Mouse (Mus musculus) thymus, postnatal 0 days (tissue): ENCODE results near the gene Mfsd4a. TPM values are rescaled to one million over a fixed set of nuclear protein-coding genes. Genes with fewer than 3 reads are reported as not detected.

ENCODE experiments used
- DNase-seq: peaks from one replicate; pipeline ENCODE4 v3.0.0-alpha.2; 2015; ENCODE audit warnings: low spot score
- polyA plus RNA-seq: library from polyadenylated mRNA; unstranded; fragments of >200 nt; fragmentation: Nextera tagmentation; extraction: Ambion mirVana; gene quantifications from 2 replicates; pipeline ENCODE4 v1.2.1, GENCODE M21; 2015

Mfsd4a gene
- polyA plus RNA-seq, 1 experiment from 2014 or later = 17.1 TPM

DNA sequence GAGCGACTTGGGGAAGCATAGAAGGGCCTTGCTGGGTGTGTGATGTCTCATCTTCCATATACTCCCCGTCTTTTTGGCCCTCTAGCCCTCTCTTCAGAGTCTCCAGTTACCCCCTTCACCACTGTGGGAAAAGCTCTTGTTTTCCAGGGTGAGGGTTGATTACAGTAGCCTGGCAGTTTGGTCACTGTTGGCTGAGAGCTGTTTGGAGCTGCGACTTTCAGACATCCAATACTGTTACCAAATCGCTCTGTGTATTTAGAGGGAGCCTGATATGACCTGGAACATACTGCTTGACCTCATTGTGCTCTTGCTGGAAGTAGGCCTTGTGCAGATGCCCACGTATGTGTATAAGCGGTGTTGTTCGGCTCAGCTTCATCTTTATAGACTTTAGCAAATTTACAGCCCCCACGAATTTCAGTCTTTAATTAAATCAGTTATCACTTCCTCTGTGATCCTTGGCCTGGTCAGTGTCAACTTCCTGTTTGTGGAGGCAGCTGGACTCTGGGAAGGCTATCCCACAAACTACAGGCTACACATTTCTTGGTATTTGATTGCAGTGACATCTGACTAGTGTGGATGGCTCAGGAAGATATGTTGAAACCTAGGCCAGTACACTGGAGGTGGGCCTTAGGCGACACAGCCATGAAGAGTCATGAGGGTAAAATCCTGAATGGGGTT lies 77.6 kb downstream of the Mfsd4a start:
- no peak for DNase-seq

DNA sequence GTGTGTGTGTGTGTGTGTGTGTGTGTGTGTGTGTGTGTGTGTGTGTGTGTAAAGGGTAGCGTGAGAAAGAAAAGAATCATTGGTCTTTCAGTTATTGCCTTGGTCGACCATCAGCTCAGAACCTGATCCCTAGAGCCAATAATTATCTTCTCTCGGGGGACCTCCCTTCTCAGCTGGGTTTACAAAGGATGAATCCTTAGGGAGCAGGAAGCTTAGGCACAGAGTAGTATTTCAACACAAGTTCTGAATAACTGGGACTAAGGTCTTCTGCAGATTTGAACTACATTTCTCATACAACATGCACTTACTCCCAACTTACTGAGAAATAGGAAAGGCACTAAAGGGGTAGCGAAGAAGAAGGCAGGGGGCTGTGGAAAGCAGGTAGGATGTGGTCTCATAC lies 78.4 kb downstream of the Mfsd4a start:
- DNase-seq = no peak

DNA sequence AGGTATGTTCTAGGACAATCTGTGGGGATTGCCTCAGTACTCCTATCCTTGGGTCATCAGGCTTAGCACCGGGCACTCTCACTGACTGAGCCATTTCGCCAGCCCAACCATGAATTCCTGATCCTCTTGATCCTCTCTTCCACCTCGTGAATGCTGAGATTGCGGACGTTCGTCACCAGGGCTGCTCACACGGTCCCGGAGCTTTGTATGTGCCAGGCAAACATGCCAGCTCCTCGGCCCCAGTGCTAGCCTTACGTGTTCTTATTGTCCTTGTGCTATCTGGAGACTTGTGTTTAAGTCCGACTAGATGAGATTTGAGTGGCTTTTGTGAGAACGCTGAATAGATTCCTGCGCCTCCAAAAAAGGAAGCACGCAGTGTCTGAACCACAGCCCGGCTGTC lies 80.4 kb downstream of the Mfsd4a start:
- no peak for DNase-seq

DNA sequence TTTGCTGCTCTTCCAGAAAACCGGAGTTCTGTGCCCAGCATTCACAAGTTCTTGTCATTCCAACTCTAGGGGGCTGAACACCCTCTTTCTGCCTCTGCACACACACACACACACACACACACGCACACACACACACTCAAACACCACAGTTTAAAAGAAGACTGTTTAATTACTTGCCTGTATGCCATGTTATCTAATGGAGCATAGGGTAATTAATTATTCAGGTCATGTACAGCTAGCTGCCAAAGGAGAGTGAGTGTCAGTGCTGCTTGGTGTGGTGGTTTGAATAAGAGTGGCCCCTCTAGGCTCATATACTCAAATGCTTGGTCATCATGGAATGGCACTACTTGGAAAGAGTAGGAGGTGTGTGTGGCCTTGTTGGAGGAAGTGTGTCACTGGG lies 84.1 kb downstream of the Mfsd4a start:
- no peak for DNase-seq

DNA sequence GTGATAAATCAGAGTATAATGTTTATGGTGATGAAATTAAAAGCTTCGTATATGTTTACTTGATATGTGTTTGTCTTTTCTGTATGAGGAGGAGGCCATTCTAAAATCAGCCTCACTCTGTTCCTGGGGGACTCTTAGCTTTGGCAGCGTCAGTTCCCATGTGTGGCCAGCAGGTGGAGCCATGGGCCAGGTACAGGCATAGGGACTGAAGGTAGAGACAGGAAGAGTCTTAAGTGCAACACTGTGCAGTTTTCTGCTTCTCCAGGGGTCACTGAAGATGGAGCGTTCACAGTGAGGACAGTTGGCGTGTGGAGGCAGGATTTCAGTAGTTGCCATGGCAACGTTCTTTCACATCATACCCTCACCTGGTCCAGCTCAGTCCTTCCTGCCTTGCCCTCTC lies 85.0 kb downstream of the Mfsd4a start:
- peak; percentile 83 for DNase-seq

DNA sequence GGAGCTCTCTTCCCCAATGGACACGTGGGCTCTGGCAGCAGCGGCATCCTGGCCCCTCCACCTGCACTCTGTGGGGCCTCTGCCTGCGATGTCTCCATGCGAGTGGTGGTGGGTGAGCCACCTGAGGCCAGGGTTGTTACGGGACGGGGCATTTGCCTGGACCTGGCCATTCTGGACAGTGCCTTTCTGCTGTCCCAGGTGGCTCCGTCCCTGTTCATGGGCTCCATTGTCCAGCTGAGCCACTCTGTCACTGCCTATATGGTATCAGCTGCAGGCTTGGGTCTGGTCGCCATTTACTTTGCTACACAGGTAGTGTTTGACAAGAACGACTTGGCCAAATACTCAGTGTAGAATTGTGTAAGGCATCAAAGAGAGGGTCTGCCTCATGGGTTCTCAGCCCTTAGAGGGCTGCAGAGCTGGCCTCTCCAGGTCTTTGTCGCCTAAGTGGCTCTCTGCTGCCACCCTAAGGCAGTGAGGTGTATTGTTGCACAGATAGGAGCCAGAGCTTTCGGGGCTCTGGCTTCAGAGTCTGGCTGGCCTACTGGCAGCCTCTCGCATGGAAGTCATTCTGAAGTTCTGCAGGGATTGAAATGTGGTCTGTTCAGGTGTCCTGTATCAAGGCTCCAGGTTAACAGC lies 86.4 kb downstream of the Mfsd4a start:
- DNase-seq = peak; percentile 79

DNA sequence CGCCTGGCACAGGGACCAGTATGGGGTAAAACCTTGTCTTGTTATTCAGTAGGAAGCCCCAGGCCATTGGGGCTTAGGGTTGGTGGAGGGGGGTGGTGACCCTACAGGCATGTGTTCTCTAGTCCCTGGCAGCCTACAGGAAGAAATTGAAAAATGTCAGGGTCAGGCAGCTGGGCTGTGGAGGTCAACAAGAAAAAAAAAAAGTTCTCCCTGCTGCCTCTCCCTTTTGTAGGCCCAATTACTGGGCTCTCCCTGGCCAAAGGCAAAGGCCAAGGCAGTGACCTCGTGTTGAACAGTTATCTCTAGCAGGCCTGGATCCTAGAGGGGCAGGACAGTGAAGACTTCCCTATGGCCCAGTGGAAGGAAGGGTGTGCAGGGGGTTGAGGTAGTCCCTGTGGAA lies 87.4 kb downstream of the Mfsd4a start:
- DNase-seq = no peak

DNA sequence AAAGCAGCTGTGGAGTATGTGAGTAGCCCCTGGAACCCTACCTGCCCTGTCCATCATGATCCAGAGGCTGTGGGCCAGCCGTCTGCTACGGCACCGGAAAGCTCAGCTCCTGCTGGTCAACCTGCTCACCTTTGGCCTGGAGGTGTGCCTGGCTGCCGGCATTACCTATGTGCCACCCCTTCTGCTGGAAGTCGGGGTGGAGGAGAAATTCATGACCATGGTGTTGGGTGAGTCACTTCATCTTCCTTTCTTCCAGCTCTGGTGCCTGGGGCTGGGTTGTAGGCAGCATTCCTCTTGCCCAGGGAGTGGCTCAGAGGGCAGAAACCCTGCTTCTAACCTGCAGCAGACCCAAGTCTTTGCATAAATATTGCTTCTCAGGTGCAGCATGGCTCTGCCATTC lies 91.0 kb downstream of the Mfsd4a start:
- DNase-seq = no peak

DNA sequence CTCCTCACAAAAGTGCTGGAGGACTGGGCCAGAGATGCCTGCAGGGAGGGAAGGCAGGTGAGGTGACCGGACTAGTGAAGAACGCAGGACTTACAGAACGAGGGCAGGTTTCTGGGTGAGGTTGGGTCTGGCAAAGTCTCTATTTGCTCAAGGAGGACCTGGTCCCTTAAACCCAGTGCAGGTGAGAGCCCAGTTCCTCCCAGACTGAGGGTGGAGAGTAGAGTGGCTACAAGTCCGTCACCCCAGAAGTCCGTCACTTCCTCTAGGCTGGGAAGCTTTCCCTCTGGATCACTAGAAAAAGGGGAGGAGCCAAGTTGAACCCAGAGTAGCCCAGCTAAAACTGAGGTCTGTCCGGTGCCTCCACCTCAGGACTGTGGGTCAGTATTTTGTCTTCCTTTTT lies 93.9 kb downstream of the Mfsd4a start:
- no peak for DNase-seq

Other genes with a start within 250 kb of the Mfsd4a start
- gene Slc41a1, start 240.6 kb downstream of the Mfsd4a start, polyA plus RNA-seq = 7.7 and 7.8 TPM in 2 replicates
- 33.3 and 36.6 TPM in 2 replicates for gene Rab29, start 200.8 kb downstream of the Mfsd4a start, polyA plus RNA-seq
- 80.4 and 102 TPM in 2 replicates for gene Nucks1, start 157.5 kb downstream of the Mfsd4a start, polyA plus RNA-seq
- gene Slc45a3, start 105.1 kb downstream of the Mfsd4a start, polyA plus RNA-seq = 2.7 and 3.0 TPM in 2 replicates
- gene Elk4, start 60.5 kb downstream of the Mfsd4a start, polyA plus RNA-seq = 43.2 and 56.0 TPM in 2 replicates
- 1.7 and 1.9 TPM in 2 replicates for gene Cdk18, start 71.6 kb upstream of the Mfsd4a start, polyA plus RNA-seq
- gene Lemd1, start 123.4 kb upstream of the Mfsd4a start, polyA plus RNA-seq = 0.23 TPM in 1 of 2 replicates, not detected in the other
- not detected in 2 replicates for gene AC124108.1, start 123.4 kb upstream of the Mfsd4a start, polyA plus RNA-seq
- not detected in 2 replicates for gene Gm10188, start 161.7 kb upstream of the Mfsd4a start, polyA plus RNA-seq
- 3.6 and 4.5 TPM in 2 replicates for gene Klhdc8a, start 230.6 kb upstream of the Mfsd4a start, polyA plus RNA-seq
- 1.7 and 2.2 TPM in 2 replicates for gene Nuak2, start 248.1 kb upstream of the Mfsd4a start, polyA plus RNA-seq